Mouse (Mus musculus) lung, adult 2 months (tissue): ENCODE data around the gene Arhgap24.

ENCODE experiments used
- CTCF ChIP-seq: fragments of 200-500 bp; IDR thresholded peaks from 2 replicates; pipeline ENCODE4 v1.5.1; 2011; ENCODE audit warnings: mild to moderate bottlenecking, low read length, control low read depth; ENCODE audit not compliant: insufficient read depth
- POLR2A ChIP-seq: fragments of 200-500 bp; IDR thresholded peaks from 2 replicates; pipeline ENCODE4 v1.6.1; 2011; ENCODE audit warnings: low read depth, mild to moderate bottlenecking, control low read depth, low read length, borderline replicate concordance; ENCODE audit errors: extremely low read depth

- no peak for TF ChIP-seq POLR2A
- TF ChIP-seq CTCF, result no peak
These were observed 66.6 kb downstream of the Arhgap24 start for GRCm38 (mm10) chr5:102547786-102548185.
